Mouse (Mus musculus) right cerebral cortex, postnatal 10 days (tissue): ENCODE measurements around the gene Pusl1.

ENCODE experiments used
- DNase-seq, 2 experiments: peaks; one replicate each; pipeline ENCODE4 v3.0.0; 2021; ENCODE audit warnings: low spot score in 2 of 2

Gene Pusl1

GRCm38 (mm10) chr4:155891551-155892001 lies at the start of gene Pusl1, which contains the start of gene Acap3:
TSS of gene Pusl1 (minus strand) at chr4:155891781.
TSS of gene Acap3 (plus strand) at chr4:155891822.
- peak; percentile 98 for DNase-seq

GRCm38 (mm10) chr4:155932031-155932430 lies 40.5 kb upstream of the Pusl1 start:
- DNase-seq: no peak

- peak; percentile 19 to 26 for DNase-seq
Measured at GRCm38 (mm10) chr4:155908751-155909150, 17.2 kb upstream of the Pusl1 start.

- peak; percentile 28 to 33 for DNase-seq
Measured at GRCm38 (mm10) chr4:155908281-155908680, 16.7 kb upstream of the Pusl1 start.

GRCm38 (mm10) chr4:155907003-155907402 lies 15.4 kb upstream of the Pusl1 start:
- peak; percentile 18 to 24 for DNase-seq

- peak in 1 of 2 experiments; percentile 19 for DNase-seq
Measured at GRCm38 (mm10) chr4:155906125-155906524, 14.5 kb upstream of the Pusl1 start.

- DNase-seq: peak in 1 of 2 experiments; percentile 18
Measured at GRCm38 (mm10) chr4:155905634-155906033, 14.1 kb upstream of the Pusl1 start.

GRCm38 (mm10) chr4:155904318-155905102 lies 12.9 kb upstream of the Pusl1 start:
- DNase-seq: peak; percentile 45 to 49

- peak; percentile 25 to 27 for DNase-seq
Measured at GRCm38 (mm10) chr4:155903246-155903645, 11.7 kb upstream of the Pusl1 start.

- peak; percentile 77 to 79 for DNase-seq
Measured at GRCm38 (mm10) chr4:155901205-155901604, 9.6 kb upstream of the Pusl1 start.

GRCm38 (mm10) chr4:155899355-155899754 lies 7.8 kb upstream of the Pusl1 start:
- peak; percentile 22 to 26 for DNase-seq

- DNase-seq: no peak
Measured at GRCm38 (mm10) chr4:155898318-155898717, 6.7 kb upstream of the Pusl1 start.

GRCm38 (mm10) chr4:155896461-155896860 lies 4.9 kb upstream of the Pusl1 start:
- DNase-seq: no peak

- peak in 1 of 2 experiments; percentile 32 for DNase-seq
Measured at GRCm38 (mm10) chr4:155895826-155896225, 4.2 kb upstream of the Pusl1 start.

- DNase-seq: peak; percentile 90 to 92
Measured at GRCm38 (mm10) chr4:155895216-155895615, 3.6 kb upstream of the Pusl1 start.

GRCm38 (mm10) chr4:155894311-155894881 lies 2.8 kb upstream of the Pusl1 start:
- DNase-seq: peak; percentile 86

GRCm38 (mm10) chr4:155893212-155893690 lies 1.7 kb upstream of the Pusl1 start:
- DNase-seq: no peak

GRCm38 (mm10) chr4:155892438-155893211 lies 1.0 kb upstream of the Pusl1 start:
- peak; percentile 62 to 70 for DNase-seq

- DNase-seq: peak; percentile 90 to 92
Measured at GRCm38 (mm10) chr4:155892017-155892416, 436 bp upstream of the Pusl1 start.

GRCm38 (mm10) chr4:155891011-155891471 lies 540 bp downstream of the Pusl1 start:
- peak in 1 of 2 experiments; percentile 53 for DNase-seq

GRCm38 (mm10) chr4:155889316-155889715 lies 2.3 kb downstream of the Pusl1 start:
- peak in 1 of 2 experiments; percentile 21 for DNase-seq

GRCm38 (mm10) chr4:155888181-155888580 lies 3.4 kb downstream of the Pusl1 start:
- DNase-seq: peak in 1 of 2 experiments; percentile 26
